Mouse (Mus musculus): ENCODE data around the gene Grap2. TPM values are rescaled to one million over a fixed set of nuclear protein-coding genes. Genes with fewer than 3 reads are reported as not detected.

Gene Grap2
- total and polyA plus RNA-seq, 3 experiments = 0.62 to 5.1 TPM; not detected in 1

DNA sequence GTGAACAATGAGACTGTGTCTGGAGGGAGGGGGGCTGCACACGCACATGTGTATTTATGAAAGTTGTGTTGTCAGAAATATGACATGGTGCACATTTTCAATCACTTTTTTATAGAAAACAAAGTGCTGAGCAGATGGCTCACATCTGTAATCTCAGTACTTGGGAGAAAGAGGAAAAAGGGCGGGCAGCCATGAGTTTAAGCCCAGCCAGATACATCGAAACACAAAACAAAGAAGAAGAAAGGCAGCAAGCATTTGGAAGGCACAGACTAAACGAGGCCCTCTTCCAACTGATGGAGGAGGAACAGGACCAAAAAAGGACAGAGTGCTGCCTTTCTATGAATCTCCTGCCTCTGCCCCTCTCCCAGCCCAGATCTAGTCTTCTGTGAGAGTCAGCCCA is 88.6 kb downstream of the Grap2 start:
- Histone ChIP-seq H3K79me2 (ENCODE audit: control insufficient read depth, insufficient read depth, low read length, poor library complexity) (no peaks in the 10 kb centered on the region), H3K4me1 (ENCODE audit: control insufficient read depth in 1 of 2, insufficient read depth in 2 of 2, low read length in 2 of 2) (no peaks in the 10 kb centered on the region), H3K36me3 (ENCODE audit: control insufficient read depth in 1 of 2, insufficient read depth in 2 of 2, low read length in 2 of 2) (no peaks in the 10 kb centered on the region), H3K9ac (ENCODE audit: control insufficient read depth, low read depth, low read length, poor library complexity, severe bottlenecking) (no peak overlapping the region), H3K4me3 (ENCODE audit: control insufficient read depth in 1 of 2, insufficient read depth in 1 of 2, low read depth in 2 of 2, low read length in 2 of 2) (no peak overlapping the region), H3K27me3 (ENCODE audit: control insufficient read depth in 1 of 2, insufficient read depth in 2 of 2, low read length in 2 of 2) (peaks cover 6% of the 10 kb centered on the region in 2 experiments; a peak in 3 of 4 replicates), H3K9me3 (replicated peaks; ENCODE audit: insufficient read depth, low read length) (no peaks in the 10 kb centered on the region), H3K27ac (ENCODE audit: control insufficient read depth, low read depth, low read length) (no peak overlapping the region)
- TF ChIP-seq CHD1 (IDR thresholded peaks at IDR 0.05; ENCODE audit: low read depth, low read length) (no peak), ZNF384 (IDR thresholded peaks at IDR 0.05; ENCODE audit: low read depth, low read length) (no peak), MAZ (IDR thresholded peaks at IDR 0.05; ENCODE audit: low read depth, low read length) (no peak), RAD21 (IDR thresholded peaks at IDR 0.05; ENCODE audit: low read depth, low read length) (no peak), SMC3 (IDR thresholded peaks at IDR 0.05; ENCODE audit: low read depth, low read length) (no peak), MAFK (IDR thresholded peaks at IDR 0.05; ENCODE audit: borderline replicate concordance, low read depth, low read length) (no peak), POLR2A (IDR thresholded peaks at IDR 0.05; ENCODE audit: control insufficient read depth in 1 of 2, insufficient read depth in 1 of 2, low read depth in 1 of 2, low read length in 2 of 2, poor library complexity in 1 of 2) (no peak), USF2 (IDR thresholded peaks at IDR 0.05; ENCODE audit: borderline replicate concordance in 1 of 2, insufficient read depth in 1 of 2, low read depth in 1 of 2, low read length in 2 of 2) (no peak), TAL1 (IDR thresholded peaks at IDR 0.05; ENCODE audit: low read length) (no peak), UBTF (IDR thresholded peaks at IDR 0.05; ENCODE audit: borderline replicate concordance, insufficient read depth, low read depth, low read length) (no peak), MXI1 (IDR thresholded peaks at IDR 0.05; ENCODE audit: low read depth, low read length) (no peak), USF1 (IDR thresholded peaks at IDR 0.05; ENCODE audit: low read depth, low read length) (no peak)
- no peak for DNase-seq (ENCODE audit: low read depth, low spot score)

DNA sequence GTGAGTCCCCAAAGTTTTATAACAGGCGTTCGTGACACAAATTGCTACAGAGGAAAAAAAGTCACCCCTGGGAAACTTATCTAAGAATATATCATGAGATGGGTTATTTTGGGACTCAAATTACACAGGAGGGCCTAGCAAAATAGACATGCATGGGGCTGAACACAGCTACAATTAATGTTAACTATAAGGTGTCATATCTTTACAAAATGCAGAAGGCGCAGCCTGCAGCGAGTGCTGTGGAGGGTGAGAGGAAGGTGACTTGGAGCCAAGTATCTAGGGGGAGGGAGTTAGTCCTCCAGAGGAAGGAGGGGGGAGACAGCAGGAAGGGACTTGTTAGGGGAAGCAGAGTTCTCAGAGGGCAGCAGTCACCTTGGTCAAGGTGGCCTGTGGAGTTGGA is 92.0 kb downstream of the Grap2 start:
- Histone ChIP-seq H3K9me3 (replicated peaks; ENCODE audit: insufficient read depth, low read length) (no peaks in the 10 kb centered on the region), H3K4me1 (ENCODE audit: control insufficient read depth in 1 of 2, insufficient read depth in 2 of 2, low read length in 2 of 2) (0 out of 4 replicates have a peak, but pooled peaks cover 0 to 3% of the 10 kb centered on the region in 2 experiments), H3K79me2 (ENCODE audit: control insufficient read depth, insufficient read depth, low read length, poor library complexity) (no peaks in the 10 kb centered on the region), H3K4me3 (ENCODE audit: control insufficient read depth in 1 of 2, insufficient read depth in 1 of 2, low read depth in 2 of 2, low read length in 2 of 2) (no peak overlapping the region), H3K27ac (ENCODE audit: control insufficient read depth, low read depth, low read length) (no peak overlapping the region), H3K27me3 (ENCODE audit: control insufficient read depth in 1 of 2, insufficient read depth in 2 of 2, low read length in 2 of 2) (peaks cover 2% of the 10 kb centered on the region in 2 experiments; a peak in 3 of 4 replicates), H3K36me3 (ENCODE audit: control insufficient read depth in 1 of 2, insufficient read depth in 2 of 2, low read length in 2 of 2) (no peaks in the 10 kb centered on the region), H3K9ac (ENCODE audit: control insufficient read depth, low read depth, low read length, poor library complexity, severe bottlenecking) (no peak overlapping the region)
- no peak for TF ChIP-seq ZC3H11A (IDR thresholded peaks at IDR 0.05; ENCODE audit: low read depth, low read length)
- TF ChIP-seq ZNF384 (IDR thresholded peaks at IDR 0.05; ENCODE audit: low read depth, low read length) = no peak
- no peak for TF ChIP-seq UBTF (IDR thresholded peaks at IDR 0.05; ENCODE audit: borderline replicate concordance, insufficient read depth, low read depth, low read length)
- no peak for TF ChIP-seq USF2 (IDR thresholded peaks at IDR 0.05; ENCODE audit: borderline replicate concordance in 1 of 2, insufficient read depth in 1 of 2, low read depth in 1 of 2, low read length in 2 of 2)
- no peak for TF ChIP-seq ETS1 (IDR thresholded peaks at IDR 0.05; ENCODE audit: low read depth, low read length)
- TF ChIP-seq SIN3A (IDR thresholded peaks at IDR 0.05; ENCODE audit: low read length) = no peak
- no peak for TF ChIP-seq SMC3 (IDR thresholded peaks at IDR 0.05; ENCODE audit: low read depth, low read length)
- no peak for DNase-seq (ENCODE audit: low read depth, low spot score)

Measured in MEL (cell line).